Mouse (Mus musculus): ENCODE results near the gene Hpf1. TPM values are rescaled to one million over a fixed set of nuclear protein-coding genes. Genes with fewer than 3 reads are reported as not detected.

Hpf1 gene
- polyA plus RNA-seq (2015; fragmentation: Nextera tagmentation; extraction: Ambion mirVana): 160 and 173 TPM in 2 replicates

DNA sequence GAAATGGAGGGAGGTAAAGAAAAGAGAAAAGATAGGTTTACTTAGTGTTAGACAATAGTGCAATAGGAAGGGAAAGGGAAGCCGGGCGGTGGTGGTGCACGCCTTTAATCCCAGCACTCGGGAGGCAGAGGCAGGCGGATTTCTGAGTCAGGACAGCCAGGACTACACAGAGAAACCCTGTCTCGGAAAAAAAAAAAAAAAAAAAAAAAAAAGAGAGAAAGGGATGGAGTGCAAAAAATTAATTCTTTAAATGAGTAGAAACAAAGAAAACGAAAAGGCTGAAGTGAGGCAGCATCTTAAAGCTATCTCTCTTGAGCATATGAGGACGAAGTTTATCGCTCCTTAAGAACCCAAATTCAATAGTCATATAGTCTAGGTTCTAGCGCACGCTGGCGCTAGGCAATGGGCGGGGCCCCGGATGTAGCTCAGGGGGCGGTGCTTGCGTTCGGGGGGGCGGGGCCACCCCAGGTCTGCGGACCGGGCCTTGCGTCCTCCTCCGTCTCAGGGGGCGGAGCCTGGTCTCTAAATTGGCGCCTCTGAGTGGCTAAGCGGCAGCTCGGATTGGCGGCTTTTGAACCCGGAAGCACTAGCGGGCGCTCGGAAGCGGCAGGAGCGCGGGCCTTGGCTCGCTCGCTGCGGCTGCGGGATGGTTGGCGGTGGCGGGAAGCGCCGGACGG lies at the start of gene Hpf1:
Hpf1 (plus strand) TSS at position 576 of the 677 bp plus-strand sequence.
- DNase-seq (ENCODE audit: low spot score): peak; percentile 99

DNA sequence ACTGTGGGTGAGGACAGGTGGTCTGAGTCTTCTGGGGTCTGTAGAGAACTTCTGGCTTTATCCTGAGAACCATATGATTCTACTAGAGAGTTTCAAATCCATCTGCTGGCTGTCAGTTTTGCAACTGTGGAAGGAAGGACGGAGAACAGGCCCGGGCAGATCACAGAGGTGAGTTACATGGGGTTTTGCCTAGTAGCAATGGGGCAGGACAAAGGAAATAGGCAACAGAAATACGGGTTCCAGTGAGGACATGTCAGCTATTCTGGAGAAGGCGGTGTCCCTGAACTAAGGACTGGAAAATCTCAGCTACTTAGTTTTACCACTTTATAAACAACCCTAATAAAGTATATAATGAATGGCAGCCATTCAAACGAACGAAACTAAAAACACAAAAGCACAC lies 47.8 kb upstream of the Hpf1 start:
- DNase-seq (ENCODE audit: low spot score): no peak

DNA sequence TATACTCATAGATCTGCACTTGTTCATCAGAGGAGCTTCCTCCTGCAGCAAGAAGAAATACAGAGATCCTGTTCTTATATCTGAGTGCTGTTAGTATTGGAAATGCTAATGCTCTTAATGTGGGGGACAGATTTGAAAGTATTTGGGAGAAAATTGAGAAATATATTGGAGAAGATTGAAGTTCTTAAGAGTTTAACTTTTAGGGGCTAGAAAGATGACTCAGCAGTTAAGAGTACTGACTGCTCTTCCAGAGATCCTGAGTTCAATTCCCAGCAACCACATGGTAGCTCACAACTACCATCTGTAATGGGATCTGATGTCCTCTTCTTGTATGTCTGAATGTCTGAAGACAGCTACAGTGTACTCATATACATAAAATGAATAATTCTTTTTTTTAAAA lies 32.7 kb upstream of the Hpf1 start:
- no peak for DNase-seq (ENCODE audit: low spot score)

DNA sequence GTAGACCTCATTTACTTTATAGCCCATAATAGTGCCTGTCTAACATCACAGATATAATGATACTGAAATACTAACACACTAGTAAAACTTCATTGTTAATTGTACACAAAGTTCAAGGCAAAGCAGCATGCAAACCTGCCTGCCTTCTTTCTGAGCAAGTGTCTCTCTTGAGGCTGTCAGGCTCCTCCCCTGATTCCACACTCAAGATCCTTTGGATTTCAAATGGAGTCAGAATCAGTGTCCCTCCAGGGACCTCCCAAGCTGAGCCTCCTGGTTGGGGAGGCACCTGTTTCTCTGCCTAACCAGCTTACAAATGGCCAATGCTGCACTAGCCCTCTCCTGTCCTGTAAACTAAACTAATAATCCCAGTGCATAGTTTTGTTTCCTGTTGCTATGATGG lies 32.1 kb upstream of the Hpf1 start:
- no peak for DNase-seq (ENCODE audit: low spot score)

DNA sequence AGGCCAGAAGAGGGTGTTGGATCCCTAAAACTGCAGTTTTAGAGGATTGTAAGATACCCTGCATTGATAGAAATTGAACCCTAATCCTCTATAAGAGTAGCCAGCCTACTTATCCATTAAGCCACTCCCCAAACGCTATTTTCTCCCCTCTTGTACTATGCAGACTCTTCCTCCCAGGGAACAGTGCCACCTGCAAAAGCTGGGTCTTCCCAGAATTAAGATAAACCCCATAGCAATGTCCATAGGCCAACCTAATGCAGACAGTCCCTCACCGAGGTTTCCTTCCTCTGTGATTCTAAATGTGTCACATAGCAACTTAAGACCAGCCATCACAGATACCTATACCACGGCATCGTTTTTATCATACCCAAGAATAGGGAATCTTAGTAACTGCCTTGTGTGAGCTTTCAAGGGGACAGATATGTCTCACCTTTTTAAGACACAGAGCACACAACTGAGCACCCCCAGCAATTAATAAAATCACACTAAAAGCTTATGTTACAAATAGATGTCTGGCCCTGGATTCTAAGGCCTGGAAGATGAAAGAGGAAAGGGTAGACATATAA lies 31.2 kb upstream of the Hpf1 start:
- no peak for DNase-seq (ENCODE audit: low spot score)

DNA sequence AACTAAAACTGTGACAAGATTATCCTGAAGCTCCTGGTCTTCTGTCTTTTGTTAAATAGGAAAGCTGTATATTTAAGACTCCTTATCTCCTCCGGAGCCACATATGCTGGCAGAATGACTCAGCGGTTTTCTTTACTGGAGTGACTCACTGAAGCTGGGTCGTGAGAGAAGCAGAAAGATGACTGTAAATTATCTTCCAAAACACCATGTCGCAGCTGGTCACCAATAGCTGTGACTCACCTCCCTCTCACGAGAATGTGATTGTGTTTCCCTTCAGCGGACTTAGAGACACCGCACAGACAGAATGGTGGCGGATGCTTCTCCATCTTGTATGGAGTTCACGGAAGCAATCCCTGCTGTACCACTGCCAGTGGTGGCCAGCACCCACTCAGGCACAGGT lies 30.6 kb upstream of the Hpf1 start:
- no peak for DNase-seq (ENCODE audit: low spot score)

DNA sequence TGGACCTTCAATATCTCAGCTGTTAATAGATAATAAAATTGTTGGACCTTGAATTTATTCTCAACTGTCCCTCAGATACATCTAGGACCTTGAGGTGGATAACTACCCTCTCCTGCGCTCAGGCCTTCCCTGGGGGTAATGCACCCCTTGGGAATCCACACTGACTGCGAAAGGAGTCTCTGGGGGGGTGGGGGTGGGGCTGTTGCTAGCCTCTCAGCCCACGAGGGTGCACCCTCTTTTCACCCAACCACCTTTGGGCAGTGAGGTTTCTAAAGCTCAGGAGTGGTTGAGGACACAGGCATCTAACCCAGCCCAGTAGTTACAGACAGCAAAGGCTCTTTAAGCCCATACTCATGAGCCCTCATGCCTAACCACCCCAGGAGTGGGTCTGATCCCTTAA lies 29.5 kb upstream of the Hpf1 start:
- DNase-seq (ENCODE audit: low spot score): no peak

DNA sequence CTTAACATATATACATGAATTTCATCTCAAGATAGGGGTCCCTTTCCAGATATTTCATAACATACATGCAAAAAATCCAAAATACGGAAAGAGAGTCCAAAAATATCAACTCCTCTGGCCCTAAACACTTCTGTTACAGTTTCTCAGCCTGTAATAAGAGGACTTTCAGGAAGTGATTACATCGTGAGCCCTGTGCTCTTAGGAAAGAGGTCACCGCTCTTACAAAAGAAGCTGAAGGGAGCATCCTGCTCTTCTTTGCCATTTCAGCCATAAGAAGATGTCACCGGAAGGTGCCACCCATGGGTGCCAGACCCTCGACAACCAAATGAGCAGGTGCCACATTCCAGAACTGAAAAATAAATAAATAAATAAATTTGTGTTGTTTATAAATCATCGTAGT lies 28.4 kb upstream of the Hpf1 start:
- no peak for DNase-seq (ENCODE audit: low spot score)

DNA sequence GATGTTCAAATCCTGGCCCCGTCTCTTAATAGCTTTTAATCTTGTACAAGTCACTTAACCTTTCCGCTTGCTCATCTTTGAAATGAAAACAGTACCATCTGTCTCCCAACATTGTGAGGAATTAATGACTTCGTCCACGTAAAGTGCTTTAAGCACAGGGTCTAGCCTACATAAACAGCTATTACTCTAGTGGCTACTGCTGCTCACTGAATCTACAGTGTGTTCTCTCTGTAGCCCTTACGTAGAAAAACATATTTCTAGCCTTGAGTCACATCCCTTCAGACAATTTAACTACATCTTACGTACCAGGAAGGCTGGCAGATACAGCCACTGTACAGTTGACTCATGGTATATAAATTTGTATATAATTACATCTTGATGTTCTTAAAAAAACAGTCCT lies 25.3 kb upstream of the Hpf1 start:
- no peak for DNase-seq (ENCODE audit: low spot score)

DNA sequence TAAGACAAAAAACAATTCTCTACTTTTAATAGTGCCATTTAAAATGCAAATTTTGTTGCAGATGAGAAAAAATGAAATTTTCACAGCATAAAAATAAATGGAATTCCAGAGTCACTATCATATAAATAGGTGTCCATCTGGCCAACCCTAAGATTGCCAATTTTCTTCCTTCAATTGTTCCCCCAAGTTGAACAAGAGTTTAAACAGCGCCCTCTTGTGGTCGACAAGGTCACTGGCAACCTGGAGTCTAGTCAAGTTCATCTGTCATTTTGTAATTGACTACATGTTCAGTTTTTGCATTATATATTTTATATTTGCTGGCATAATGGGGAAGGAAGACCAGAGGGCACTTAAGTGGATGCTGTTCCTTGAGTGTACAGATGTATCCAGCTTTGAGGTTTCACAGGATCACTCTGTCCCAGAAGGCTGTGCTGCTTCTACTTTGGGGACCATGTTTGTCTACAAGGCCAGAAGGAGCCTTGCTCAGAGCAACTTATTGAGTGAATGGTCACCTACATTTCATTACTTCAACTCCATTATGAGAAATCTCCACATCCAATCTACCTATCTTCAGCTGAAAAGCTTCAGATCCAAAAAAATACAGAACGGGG lies 24.6 kb upstream of the Hpf1 start:
- peak; percentile 59 for DNase-seq (ENCODE audit: low spot score)

DNA sequence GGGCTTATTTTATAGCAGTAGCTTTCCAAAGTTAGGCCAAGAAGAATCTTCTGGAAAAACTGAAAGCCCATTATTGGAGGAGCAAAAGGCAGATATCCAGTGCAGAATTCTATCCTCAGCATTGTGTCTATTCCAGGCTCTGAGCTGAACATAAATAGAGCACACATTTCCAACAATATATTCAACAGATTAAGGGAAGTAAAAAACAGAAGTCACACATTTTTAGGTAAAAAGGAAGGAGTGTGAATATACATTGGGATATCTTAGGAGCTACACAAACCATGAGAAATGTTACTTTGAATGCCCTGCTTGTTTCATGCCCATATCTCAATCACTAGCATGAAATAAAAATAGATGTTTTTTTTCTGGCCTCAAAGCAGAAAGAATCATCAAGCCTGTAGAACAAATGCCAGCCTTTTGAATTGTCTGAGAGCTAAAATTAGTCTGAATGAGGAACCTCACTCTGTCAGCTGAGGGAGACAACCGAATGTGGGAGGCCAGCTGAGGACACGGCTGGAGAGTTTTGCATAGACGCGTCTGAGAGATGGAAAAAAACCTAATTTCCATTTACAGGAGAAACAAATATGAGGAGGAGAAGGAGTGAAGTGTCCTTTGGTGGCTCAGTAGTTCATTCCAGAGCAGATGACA lies 22.6 kb upstream of the Hpf1 start:
- DNase-seq (ENCODE audit: low spot score): no peak

DNA sequence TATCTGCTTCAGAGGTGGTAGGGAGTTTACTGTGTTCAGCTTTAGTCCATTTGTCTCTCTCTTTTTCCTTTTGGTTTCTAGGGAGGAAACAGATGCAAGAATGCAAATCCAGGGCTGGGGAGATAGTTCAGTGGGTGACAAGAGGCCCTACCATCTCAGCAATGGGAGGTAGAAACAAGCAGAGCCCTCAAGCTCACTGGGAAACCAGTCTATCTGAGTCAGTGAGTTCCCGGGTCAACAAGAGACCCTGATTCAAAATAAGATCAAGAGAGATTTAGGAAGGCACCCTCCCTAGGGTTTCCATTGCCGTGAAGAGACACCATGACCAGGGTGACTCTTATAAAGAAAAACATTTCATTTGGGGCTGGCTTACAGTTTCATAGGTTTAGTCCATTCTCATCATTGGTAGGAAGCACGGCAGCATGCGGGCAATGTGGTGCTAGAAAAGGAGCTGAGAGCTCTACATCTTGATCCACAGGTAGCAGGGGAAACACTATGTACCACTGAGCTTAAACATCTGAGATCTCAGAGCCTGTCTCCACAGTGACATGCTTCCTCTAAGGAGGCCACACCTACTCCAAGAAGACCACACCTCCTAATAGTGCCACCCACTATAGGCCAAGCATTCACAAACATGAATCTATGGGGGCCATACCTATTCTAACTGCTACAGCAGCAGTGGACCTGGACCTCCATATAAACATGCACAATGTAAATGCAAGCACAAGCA lies 21.8 kb upstream of the Hpf1 start:
- no peak for DNase-seq (ENCODE audit: low spot score)

DNA sequence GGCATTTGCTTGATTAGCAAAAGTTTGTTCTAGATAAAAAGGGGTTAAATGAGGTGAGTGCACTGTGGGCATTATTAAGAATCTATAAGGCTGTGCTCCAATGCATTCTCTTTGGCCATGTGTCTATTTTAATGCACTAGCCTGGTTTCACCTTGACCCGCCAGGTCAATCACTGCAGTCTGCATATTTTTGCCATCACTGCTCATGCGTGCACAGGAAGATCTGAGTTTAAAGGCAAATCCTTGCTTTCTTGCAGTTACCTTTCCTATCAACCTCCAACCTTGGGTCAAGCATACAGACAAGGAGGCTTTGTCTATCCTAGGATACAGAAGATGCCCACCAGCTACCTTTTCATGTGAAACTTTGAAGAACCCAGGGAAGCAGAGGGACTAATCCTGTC lies 20.5 kb upstream of the Hpf1 start:
- DNase-seq (ENCODE audit: low spot score): no peak

DNA sequence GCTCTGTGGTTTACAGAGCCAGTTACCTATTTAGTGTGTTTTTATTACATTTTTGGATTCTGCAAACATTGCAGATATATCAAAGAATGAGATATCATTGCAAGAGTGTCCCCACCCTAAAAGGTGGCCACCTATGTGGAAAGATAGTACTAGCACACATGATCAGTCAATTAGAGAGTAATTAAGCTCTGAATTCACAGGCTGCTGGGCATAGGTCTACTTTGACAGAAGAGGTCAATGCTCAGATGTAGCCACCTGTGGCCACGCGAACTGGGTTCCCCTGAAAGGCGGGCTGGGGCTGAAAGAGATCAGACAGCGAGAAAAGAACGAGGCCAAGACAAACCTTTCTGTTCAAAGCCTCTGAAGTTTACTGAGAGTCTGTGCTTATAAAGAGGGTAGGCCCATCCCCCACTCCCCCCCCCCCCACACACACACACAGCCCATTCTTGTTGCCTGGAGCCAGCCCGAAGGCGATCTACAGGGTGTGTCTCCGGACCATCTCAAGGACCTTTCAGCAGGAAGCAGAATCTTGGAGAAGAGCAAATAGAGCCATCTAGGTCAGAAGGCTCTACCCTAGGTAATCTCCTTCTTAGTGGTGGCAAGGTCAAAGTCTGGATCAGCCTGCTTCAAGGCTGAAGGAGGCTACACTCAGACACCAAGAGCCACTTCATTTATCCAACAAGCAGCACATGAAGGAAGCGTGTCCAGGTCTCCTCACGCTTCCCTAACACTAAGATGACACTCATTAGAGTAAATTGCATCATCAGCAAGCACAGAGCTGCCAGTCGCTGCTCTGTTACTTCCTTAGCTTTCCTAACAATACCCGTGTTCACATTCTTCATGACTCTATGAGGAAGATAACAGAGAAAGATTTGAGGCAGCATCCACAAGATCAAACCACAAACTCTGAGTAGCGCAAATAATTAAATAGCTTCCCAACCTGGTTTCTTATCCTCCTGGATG lies 19.7 kb upstream of the Hpf1 start:
- DNase-seq (ENCODE audit: low spot score): no peak

DNA sequence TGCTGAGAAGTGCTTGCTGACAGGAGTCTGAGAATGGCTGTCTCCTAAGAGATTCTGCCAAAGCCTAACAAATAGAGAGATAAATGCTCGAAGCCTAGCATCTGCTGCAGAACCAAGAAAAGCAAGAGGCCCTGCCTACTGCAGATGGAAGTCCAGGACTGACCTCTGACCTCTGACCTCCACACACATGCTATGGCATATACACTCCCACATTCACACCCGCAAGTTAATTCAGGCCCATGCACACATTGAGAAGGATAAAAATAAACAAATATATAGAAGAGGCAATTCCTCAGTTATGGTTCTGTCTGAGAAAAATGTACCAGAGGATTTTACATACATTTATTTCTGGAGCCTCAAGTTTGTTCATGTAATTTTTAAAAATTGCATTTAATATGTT lies 11.6 kb upstream of the Hpf1 start:
- DNase-seq (ENCODE audit: low spot score): no peak

DNA sequence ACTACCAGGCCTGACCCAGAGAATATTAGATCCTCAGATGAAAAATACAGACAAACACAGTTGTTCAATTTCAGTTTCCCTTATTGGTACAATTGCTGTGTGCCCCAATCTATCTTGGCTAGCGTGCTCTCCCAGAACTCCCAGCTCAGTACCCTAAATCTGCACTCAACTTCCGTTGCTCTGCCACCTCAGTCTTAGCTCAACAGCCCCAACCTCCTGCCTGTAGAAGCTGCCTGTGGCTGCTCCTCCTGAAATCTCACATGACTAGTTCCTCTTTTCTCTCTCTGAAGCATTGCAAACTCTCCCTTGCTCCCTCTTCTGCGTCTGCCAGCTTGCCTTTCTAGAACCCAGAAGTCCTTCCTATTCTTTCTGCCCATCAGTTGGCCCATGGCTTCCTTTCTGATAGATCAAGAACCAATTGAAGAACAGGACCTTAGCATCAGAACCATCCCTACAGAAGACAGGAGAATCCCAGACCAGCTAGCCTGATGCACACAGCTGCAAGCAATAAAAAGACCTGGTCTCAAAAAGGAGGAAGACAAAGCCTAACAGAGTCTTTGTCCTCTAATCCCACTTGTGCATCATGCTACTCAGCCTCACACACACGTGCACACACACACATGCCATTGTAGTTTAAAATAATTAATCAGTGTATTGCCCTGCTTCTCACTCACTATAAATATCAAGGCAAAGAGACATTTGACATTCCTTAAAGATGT lies 6.6 kb upstream of the Hpf1 start:
- DNase-seq (ENCODE audit: low spot score): no peak

DNA sequence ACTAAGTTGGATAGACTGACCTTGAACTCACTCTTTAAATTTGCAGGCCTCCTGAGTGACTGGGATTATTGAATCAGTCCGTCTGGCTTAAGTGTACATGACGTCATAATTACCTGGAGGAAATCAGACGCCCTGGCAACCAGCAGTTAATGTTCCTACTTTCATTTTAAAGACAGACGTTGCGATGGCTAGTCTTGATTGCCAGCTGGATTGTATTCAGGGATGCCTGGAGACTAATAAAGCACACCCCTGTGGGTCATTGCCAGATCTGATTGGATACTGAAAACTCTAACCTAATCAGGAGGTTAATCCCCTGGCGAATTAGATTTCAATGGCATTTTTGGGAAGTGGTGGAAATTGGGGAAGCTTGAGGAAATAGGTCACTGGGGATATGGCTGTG lies 3.5 kb upstream of the Hpf1 start:
- DNase-seq (ENCODE audit: low spot score): no peak

DNA sequence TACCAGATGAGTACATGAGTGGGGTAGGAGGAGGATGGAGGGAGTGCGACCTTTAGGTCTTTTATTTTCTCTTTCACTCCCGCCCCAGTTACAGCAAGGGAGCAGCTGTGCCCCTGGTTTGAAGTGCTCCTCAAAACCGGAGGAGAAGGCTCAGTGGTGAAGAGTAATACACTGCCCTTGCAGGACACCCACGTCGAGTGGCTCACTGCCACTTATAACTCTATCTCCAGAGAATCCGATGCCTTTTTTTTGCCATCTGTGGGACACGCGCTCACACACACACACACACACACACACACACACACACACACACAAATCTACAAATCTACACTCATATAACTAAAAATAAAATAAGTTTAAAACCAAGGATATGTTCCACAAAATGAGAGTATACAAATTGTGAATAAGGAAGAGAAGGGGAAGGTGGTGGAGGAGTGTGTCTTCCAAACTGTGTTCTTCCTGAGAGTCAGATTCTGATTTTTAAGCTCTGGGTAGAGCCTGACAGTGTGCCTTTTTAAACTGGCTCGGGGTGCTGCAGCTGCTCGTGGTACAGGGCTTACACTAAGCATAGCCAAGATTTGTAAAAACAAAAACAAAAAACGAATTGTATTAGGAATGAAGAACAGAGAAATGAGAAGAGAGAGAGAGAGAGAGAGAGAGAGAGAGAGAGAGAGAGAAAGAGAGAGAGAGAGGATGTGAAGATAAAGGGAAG lies 931 bp upstream of the Hpf1 start:
- DNase-seq (ENCODE audit: low spot score): no peak

DNA sequence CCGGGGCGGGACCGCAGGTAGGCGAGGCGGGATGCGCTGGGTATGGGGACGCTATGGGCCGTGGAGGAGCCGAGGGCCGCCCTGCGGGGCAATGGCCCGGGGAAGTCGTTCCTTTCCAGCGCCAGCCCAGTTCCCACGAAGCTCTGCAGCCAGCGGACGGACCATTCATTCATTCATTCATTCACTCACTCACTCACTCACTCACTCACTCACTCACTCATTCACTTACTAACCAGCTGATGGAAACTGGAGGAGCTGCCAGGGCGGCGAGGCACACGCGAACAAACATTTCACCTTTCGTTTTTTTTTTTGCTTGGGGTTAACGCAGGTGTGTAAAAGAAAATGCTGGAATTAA lies 279 bp downstream of the Hpf1 start:
- no peak for DNase-seq (ENCODE audit: low spot score)

DNA sequence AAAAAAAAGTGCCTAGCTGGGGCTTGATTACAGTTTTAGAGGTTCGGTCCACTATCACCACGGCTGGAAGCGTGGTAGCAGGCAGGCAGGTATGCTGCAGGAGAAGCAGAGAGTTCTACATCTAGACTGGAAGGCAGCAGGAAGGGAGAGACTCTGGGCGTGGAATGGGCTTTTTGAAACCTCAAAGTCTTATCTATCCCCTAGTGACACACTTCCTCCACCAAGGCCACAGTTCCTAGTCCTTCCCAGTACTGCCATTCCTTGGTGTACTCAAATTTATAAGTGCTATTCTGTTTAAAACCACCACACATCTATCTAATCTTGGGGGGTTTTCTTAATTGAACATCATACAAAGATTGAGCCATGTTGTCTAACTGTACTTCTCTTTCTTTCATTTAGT lies 1.5 kb downstream of the Hpf1 start:
- DNase-seq (ENCODE audit: low spot score): no peak

Data from thymus, postnatal 0 days (tissue).